Mouse (Mus musculus): ENCODE results near the gene Zic1.

Zic1 gene

DNA sequence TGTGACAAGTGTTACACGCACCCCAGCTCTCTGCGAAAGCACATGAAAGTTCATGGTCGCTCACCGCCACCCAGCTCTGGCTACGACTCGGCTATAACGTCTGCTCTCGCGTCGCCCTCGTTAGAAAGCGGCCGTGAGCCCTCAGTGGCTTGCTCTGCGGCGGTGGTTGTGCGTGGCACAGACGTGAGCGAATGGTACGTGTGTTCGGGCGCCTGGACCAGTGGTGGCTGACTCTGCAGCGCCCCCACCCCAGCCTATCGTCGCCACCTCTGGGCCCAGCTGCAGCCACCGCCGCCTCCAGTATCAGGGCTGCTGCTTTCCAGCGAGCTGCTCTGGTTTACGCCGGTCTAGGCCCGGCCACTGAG is 18.5 kb upstream of the Zic1 start:
- peak in 1 of 2 experiments; percentile 64 for DNase-seq

DNA sequence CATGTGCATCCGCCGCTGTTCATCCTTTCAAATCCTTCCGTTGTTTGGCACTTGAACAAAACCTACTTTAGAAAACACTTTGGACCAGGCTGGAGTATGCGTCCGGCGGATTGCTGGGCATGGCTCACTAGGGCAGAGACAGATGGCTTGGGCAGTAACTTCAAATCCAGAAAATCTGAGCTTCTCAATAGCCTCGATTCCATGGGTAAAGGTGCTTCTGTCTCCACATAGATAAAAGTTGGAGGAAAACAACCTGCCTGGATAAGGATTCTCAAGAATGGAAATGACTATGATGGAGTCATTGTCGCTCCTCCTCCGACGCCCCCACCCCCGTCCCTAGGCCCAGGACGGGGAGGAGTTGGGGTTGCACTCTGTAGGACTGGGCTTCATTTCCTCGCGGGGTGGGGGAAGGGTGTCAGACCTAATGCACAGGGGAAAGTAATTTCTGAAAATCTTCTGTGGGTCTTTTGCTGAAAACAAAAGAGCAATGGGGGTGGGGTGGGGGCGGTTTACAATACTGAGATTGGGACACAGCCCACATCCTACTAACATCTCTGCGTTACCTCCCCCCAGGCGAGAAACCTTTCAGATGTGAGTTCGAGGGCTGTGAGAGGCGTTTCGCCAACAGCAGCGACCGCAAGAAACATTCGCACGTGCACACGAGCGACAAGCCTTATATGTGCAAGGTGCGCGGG is 18.0 kb upstream of the Zic1 start:
- peak; percentile 75 to 78 for DNase-seq

DNA sequence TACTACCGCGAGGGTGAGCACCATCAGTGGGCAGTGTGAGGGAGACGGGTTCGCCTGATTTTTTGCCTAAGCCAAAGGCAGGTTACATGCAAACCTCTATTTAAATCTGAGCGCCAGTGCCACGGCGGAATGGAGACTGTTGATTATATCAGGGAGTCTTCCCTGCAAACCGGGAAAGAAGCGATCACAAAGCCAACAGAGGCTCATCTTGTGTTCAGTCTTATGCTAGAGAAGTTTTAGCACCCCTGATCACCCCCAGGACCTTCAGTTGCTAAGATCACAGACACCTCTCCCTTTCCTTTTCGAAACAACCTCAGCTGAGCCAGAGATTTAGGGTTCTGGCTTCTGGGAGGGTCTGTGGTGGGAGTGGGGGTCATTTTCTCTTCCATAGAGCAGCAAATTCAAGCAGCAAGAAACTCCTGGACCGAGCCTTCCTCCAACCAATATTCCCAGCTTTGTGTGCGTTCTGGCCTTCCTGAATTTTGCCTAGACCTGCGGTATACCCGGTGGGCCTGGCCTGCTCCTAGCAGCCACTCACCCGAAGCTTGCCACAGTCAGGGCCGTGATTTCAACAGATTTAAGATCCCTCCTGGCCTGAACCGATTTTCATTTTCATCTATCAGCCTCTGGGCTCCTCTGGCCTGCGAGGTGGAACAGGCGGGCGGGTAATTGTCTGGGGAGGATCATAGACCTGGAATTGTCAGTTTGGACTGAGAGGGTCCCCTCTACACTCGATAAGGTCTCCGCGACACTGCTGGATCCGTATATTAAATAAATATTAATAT is 17.1 kb upstream of the Zic1 start:
- DNase-seq: peak in 1 of 2 experiments; percentile 67

DNA sequence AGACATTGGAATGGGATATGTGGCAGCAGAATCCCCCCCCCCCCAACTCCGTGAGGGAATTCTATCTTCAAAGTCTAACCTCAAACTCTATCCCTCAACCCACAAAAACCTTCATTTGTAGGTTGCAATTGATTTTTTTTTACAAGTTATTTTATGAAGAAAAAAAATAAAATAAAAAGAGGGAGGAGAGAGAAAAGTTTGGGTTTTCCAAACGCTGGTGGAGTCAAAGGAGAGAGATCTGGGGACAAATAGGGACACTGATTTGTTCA is 16.4 kb upstream of the Zic1 start:
- no peak for DNase-seq

DNA sequence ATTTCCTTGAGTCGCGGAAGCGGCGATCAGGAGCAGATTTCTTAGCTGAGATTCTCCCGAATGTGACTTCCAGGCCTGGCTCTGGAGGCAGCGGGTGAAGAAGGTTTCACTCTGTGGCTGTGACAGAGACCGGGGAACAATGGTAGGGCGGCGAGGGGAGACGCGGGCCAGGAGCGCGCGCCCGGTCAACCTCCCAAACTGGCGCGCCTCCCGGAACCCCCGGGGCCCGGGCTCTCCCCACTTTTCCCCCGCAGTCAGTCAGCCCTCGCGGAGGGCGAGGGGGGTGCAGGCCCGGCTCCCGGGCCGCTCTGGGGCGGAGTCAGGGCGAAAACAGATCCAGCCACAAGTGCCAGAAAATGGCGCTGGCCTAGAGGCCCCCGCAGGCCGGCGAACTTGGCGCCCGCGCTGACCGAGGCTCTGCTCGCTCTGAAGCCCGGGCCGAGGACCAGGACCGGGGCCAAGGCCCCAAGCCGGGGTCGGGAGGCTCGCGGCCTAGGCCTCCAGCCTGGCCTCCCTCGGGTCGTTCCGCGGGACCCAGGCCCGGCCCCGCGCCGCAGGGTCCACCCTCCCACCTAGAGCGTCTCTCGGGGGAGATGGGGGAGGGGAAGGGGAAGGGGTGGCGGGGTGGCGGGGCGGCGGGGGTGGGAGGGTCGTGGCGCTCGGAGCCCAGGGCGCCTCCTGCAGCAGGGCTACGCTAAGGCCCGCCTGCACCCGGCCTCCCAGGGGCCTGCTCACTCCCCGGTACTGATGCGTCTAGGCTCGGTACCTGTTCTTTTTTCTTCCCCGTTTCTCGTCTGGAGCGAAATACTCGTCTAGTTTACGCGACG is 15.9 kb upstream of the Zic1 start:
- DNase-seq: peak; percentile 90 to 96

DNA sequence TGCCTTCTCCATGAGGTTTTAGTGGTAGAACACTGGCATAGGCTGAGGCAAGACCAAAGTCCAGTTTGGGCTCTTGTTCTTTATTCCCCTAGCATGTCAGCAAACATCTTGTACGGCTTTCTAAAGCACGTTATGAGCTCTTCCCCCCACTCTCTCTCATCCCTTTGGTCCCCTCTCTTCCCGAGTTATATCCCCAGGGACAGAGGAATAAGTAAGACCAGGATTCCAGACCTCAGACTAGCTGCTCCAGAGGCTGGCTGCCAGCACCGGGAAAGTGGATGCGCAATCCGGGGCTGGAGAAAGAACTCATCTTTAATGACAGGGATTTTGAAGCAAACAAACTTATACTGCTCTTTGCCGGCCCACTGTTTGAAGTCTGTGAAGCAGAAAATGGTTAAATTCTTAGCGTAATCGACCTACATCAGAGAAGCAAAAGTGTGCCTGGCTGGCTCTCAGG is 14.9 kb upstream of the Zic1 start:
- DNase-seq: peak; percentile 53 to 73

DNA sequence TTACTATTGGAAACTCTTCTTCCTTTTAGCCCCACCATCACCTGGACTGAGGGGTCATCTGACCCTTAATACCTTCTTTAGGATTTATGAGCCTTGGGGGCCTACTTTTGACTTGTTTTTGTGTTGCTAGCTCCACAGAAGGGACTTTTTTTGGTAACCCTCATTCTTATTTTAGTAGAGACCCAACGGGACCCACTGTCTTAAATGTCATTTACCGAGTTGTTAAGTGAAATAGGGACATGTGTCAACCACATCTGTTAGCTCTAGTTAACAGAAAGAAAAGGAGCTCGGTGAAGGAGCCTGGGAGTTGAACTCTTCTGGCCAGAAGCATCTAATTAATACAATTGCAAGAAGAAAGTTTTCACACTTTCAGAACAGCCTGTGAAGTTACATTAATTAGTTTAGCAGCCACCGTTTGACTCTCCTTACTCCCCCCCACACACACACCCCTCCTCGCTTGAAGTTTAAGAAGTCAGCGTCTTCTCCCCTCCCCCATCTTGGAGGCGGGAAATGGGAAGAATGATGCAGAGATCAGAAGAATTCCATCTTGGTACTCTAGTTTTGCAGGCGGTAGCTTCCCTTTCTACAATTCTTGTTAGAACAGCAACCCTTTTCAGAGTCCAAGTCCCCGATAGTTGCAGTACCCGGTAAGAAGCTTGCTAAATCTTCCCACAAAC is 14.3 kb upstream of the Zic1 start:
- DNase-seq: no peak

DNA sequence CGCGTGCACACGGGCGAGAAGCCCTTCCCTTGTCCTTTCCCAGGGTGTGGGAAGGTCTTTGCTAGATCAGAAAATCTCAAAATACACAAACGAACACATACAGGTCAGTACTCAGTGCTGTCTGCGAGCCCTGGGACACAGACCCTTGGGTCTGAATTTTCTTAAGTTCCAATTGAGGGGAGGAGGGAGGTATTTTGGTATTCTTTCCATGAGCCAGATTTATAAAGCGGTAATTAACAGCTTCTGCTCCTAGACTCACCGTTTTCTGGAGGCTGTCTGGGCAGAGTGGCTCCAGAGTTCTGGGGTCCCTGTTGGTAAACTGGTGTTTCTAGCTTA is 13.7 kb upstream of the Zic1 start:
- no peak for DNase-seq

DNA sequence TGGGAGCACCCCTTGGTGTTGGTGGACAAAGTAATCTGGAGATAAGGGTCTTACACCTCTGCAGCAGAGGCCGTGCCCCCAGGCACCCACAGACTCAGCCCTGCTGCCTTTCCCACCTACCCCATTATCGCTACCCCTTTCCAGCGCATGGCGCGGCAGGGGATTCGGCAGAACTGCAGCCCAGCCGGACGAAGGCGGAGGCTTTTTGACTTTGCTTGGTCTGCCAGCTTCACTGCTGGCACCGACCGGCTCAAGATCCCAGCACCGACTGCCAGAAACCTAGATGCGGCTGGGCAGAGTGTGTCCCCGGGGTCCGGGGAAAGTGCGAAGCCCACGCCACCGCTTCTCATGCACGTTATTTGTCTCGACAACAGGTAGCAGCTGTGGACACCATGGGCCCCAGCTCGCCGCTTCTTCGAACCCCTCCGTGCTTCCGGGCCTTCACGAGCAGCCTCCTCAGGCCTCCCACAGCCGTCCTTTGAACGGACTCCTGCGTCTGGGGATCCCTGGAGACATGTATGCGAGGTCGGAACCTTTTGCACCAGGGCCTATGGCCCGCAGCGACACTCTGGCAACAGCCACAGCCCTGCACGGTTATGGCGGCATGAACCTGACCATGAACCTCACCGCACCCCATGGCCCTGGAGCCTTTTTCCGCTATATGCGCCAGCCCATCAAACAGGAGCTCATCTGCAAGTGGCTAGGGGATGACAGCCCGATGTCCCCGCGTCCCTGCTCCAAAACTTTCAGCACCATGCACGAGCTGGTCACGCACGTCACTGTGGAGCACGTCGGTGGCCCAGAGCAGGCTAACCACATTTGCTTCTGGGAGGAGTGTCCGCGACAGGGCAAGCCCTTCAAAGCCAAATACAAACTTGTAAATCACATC is 13.0 kb upstream of the Zic1 start:
- peak; percentile 69 to 78 for DNase-seq

DNA sequence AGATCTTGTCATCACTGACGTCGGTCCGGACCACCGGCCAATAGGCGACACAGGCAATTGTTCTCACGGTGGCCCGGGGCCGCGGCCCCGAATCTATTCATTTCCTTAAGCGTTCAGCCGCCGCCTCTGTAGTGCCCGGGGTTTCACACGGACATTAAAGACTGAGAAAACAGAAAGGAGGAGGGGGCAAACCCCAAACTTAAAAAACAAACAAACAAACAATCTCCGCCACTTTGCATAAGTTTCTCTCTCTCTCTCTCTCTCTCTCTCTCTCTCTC is 12.2 kb upstream of the Zic1 start:
- peak; percentile 73 to 77 for DNase-seq

DNA sequence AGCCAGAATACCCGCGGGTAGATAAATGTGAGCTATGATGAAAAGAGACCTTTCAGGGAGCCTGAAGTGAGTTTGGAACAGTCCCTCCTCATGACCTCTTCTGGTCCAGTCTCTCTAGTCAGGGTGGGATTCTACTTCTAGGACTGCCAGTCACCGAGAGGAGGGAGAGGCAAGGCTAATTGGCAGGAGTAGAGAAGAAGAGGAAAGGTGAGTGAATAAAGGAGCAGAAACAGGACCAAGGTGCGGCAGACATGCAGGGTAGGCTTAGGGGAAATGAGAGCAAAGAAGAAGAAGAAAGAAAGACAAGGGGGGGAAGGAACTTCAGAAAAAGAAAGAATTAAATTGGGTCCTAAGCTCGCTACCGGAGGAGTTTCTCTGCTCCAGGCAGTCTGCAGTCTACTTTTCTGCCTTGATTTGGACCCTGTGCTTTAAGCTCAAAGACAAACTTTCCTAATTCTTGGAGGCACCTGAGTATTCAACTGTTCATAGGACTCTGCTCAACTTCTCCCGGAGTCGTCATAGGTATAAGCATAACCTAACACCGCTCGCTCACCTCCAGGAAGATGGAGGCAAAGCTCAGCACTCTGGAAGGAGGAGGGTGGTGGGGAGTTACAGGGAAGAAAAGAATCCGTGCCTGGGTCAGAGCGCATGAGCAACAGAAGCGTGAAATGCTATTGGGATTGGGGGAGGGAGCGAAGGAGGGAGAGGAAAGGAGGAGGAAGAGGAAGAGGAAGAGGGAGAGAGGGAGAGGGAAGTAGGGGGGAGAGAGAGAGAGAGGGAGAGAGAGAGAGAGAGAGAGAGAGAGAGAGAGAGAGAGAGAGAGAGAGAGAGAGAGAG is 11.6 kb upstream of the Zic1 start:
- DNase-seq: peak; percentile 70 to 71

DNA sequence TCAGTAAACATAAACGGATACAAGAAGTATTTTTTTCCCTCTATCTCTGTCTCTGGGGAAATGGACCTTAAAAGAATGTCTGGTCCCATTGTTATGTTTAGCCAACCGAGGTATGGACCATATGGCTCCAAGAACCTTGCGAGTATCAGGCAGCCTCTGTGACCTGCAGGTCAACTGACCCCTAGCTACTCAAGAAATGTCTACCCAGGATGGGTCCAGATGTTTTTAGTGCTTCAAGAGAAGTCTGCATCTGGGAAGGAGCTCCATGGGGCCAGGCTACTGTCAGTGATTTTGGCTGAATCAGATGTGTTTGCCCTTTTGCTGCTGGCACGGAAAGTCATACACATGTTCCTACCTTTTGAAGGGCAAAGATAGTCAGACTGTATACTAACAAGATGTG is 9.1 kb upstream of the Zic1 start:
- DNase-seq: no peak

DNA sequence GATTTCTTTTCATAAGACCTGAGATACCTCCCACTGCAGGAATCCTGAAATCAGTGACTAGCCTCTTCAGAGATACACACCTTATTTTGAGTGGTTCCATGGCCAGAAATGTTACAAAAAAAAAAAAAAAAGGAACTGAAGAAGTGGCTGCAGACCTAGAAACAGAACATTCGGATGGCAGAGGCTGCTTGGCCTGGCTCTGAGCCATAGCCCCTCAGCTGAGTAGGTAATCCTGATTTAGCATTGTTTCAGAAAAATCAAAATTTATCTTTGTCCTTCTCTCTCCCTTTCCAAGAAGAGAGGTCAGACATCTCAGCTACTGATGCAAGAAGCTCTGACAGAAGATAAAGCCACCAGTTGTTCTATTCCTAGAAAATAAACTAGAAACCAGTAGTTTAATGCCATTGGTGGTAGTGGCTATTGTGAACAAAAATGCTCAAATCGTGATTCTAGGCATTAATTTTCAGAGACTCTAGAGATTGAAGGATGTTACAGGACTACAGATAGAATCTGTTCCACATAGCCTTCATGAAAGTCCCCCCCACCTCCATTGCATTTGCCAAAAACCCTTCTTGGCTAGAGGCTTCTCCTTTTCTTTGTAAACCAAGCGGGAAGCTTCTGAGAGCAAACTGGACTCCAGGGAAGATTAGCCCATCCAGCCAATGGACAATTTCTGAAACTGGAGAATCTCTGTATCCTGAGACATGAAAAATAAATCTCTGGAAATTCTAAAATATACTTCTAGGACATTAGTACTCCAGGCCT is 8.4 kb upstream of the Zic1 start:
- no peak for DNase-seq

DNA sequence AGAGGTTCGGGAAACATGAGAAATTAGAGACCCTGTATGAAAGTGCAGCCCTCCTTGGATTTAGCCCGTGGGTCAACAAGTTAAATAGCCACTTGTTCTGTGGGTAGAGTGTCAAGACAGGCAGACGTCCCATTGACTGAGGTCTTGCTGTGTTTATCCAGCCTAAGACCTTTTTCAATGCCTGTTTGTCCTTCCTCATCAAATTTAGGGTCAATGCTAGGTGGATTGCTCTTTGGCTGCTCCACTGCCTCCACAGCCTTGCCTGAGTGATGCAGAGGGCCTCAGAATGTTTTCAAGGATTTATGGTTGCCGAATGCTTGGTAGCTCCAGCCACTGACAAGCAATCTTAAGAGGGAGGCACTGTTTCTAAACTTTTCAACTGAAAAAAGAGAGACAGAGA is 6.0 kb upstream of the Zic1 start:
- DNase-seq: no peak

DNA sequence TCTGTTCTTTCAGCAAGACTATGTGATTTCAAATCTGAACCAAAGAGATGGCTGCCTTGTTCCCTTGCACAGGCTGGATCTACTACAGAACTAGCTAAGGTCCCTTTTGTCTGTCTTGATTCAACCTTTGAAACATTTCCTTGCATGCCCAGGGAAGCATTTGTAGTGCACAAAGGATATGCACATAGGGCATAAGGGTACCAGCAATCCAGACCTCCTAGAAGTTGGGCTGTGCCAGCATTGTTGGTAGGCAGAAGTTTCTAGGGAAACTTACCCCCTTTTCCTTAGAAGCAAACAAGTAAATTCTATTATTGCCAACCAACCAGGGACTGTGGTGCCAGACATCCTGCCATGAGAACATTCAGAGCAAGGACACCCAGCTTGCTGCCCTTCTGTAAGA is 5.4 kb upstream of the Zic1 start:
- DNase-seq: peak; percentile 15 to 38

DNA sequence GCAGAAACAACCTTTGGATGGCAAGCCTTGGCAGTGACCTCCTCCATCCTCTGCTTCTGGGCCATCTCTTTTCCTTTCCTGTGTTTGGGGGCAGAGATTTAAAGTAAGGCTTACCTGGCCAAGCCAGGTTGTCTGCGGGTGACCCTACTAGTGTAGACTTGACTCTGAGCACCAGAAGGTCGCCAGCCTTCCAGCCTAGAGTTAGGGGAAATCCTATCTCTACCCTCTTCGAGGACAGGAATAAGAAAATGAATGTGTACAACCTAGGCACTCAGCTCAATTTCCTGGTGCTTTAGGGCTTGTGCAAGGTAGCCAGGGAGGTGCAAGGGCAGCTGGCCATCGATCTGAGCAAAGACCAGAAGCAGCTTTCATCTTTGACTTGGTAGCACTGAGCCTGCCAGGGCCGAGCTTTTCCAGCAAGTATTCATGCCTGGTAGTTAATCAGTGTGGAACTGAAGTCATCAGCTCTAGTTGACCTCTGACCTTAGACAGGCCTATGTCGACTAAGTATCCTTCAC is 4.6 kb upstream of the Zic1 start:
- peak; percentile 50 to 61 for DNase-seq

DNA sequence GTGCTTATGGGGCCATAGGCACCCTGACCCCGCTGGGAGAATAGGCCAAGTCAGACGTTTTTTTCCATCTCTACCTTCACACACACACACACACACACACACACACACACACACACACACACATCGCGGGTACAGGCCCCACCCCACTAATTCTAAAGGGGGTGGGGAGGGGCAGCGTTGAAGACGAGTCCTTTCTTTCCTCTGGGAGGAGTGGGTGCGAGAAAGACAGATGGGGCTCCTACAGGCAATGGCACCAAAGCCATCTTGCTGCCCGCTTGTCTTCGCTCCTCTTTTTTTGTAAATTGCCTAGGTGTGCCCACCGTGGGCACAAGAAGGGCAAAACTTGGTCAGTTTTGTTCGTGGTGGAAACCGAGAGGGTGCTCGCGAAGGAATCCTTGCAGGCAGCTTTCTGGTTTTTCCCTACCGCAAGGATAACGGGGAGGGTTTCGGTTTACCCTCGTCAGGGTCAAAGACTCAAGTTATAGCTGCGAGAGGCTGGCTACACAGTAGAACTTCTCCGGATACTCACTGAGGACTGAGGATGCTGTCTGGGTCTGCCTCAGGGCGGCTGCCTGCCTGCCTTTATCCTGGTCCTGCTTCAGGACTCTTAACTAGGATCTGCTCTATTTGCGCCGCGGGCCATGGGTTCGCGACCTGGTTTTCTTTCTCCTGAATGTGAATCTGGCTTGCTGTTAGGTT is 3.8 kb upstream of the Zic1 start:
- DNase-seq: peak; percentile 46 to 63

DNA sequence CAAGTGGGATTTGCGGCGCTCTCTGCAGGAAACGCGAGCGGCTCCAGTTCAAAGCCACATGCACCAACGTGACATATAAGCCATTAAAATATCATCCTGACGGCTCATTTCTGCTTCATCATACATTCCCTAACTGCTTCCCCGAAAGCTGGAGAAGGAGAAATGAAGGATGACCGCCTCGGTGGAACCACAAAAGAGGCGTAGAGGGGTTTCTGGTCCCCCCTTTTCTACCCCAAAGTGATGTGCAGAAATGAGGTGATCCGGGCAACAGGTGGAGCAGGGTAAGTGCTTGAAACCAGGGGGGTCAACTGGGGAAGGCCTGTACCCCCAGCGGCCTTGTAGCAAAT is 3.3 kb upstream of the Zic1 start:
- DNase-seq: peak; percentile 31 to 62

DNA sequence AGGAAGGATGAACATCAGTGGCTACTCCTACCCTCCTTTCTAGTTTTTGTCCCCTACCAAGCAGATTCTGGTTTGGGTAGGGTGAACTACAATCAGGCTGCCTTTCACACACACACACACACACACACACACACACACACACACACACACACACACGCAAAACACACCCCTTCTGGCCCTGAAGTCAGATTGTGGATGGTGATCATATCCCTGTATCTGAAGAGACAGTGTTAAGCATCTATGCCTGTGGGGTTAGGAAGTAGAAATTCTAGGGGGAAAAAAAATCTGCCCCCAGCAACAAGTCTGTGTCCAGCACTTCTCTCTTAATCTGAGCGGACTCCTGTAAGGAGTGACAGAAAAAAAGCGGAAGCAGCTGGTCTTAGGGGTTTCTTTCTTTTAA is 2.5 kb upstream of the Zic1 start:
- peak in 1 of 2 experiments; percentile 59 for DNase-seq

Measured in cerebellum, adult 18-20 months (tissue).